Mouse (Mus musculus): Measurements from ENCODE around the gene Gm45062. TPM values are rescaled to one million over a fixed set of nuclear protein-coding genes. Genes with fewer than 3 reads are reported as not detected.

Gm45062 gene
- polyA plus RNA-seq, 1 experiment, result 0.58 TPM

DNA sequence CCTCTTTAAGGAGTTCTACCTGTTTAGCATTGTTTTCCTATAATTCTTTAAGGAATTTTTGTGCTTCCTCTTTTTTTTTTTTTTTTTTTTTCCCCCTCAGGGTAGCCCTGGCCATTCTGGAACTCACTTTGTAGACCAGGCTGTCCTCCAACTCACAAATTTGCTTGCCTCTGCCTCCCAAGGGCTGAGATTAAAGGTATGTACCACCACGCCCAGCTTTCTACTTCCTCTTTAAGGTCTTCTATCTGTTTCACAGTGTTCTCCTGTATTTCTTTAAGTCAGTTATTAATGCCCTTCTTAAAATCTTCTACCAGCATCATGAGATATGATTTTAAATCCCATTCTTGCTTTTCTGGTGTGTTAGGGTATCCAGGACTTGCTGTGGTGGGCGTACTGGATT, 130.1 kb downstream of the Gm45062 start:
- Histone ChIP-seq H3K4me1 (replicated peaks; ENCODE audit: control insufficient read depth, insufficient read depth, low read length) (peaks cover 10% of the 10 kb centered on the region), H3K36me3 (ENCODE audit: control insufficient read depth, insufficient read depth, low read length) (no peaks in the 10 kb centered on the region), H3K27me3 (ENCODE audit: control insufficient read depth, insufficient read depth, low read length) (no peaks in the 10 kb centered on the region), H3K27ac (ENCODE audit: control insufficient read depth, insufficient read depth, low read length) (no peak overlapping the region), H3K4me3 (ENCODE audit: control insufficient read depth, insufficient read depth, low read length) (no peak overlapping the region)
- DNase-seq, result no peak
- no peak for TF ChIP-seq CTCF (IDR thresholded peaks at IDR 0.05; ENCODE audit: borderline replicate concordance, control insufficient read depth, extremely low read depth, insufficient read depth, low read length, poor library complexity)
- no peak for TF ChIP-seq POLR2A (IDR thresholded peaks at IDR 0.05; ENCODE audit: control insufficient read depth, extremely low read depth, insufficient read depth, low read length, poor library complexity)
- 96% methylated on average over 2 of the region's 2 CpGs for WGBS

DNA sequence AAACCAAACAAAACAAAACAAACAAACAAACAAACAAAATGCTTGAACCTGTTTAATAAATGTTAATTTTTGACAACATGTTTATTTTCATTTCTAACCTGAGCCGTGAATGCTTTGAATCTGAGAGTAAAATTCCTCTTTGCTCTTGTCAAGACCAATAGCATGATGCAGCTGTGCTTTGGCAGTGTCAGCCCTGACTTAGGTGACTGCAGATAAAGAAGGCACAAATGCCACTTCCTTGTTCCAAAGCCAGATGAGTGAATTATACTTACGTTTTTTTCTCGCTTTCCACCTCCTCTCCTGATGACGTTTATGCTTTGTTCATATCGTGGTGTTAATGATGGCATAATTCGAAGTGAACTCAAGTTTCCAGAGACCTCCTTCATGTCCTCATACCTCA, 131.0 kb downstream of the Gm45062 start:
- Histone ChIP-seq H3K4me1 (replicated peaks; ENCODE audit: control insufficient read depth, insufficient read depth, low read length) (peaks cover 12% of the 10 kb centered on the region), H3K27me3 (ENCODE audit: control insufficient read depth, insufficient read depth, low read length) (no peaks in the 10 kb centered on the region), H3K4me3 (ENCODE audit: control insufficient read depth, insufficient read depth, low read length) (no peak overlapping the region), H3K27ac (ENCODE audit: control insufficient read depth, insufficient read depth, low read length) (no peak overlapping the region), H3K36me3 (ENCODE audit: control insufficient read depth, insufficient read depth, low read length) (no peaks in the 10 kb centered on the region)
- TF ChIP-seq POLR2A (IDR thresholded peaks at IDR 0.05; ENCODE audit: control insufficient read depth, extremely low read depth, insufficient read depth, low read length, poor library complexity) (no peak), CTCF (IDR thresholded peaks at IDR 0.05; ENCODE audit: borderline replicate concordance, control insufficient read depth, extremely low read depth, insufficient read depth, low read length, poor library complexity) (no peak)
- DNase-seq, result no peak
- WGBS, result 83% methylated on average over 6 of the region's 6 CpGs

DNA sequence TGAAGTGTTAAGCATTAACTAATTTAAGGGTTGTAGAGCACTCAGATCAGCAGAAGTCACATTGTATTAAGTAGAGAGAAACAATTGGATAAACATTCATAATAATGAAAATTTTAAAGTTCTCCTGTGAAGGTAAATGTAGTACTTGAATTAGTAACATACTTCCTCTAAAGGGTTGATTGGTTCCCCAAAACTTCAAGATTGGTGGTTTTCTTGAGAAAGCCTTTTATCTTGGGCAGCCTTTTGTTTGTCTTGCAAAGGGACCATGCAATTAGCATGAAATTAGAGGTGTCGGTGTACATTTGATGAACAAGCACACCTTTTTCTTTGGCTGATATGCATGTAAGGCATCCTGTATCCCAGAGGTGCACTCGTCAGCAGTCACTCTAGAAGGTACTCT, 131.7 kb downstream of the Gm45062 start:
- no peak for DNase-seq
- Histone ChIP-seq H3K27me3 (ENCODE audit: control insufficient read depth, insufficient read depth, low read length) (no peaks in the 10 kb centered on the region), H3K4me1 (replicated peaks; ENCODE audit: control insufficient read depth, insufficient read depth, low read length) (peaks cover 12% of the 10 kb centered on the region), H3K36me3 (ENCODE audit: control insufficient read depth, insufficient read depth, low read length) (no peaks in the 10 kb centered on the region), H3K4me3 (ENCODE audit: control insufficient read depth, insufficient read depth, low read length) (no peak overlapping the region), H3K27ac (ENCODE audit: control insufficient read depth, insufficient read depth, low read length) (no peak overlapping the region)
- no peak for TF ChIP-seq POLR2A (IDR thresholded peaks at IDR 0.05; ENCODE audit: control insufficient read depth, extremely low read depth, insufficient read depth, low read length, poor library complexity)
- no peak for TF ChIP-seq CTCF (IDR thresholded peaks at IDR 0.05; ENCODE audit: borderline replicate concordance, control insufficient read depth, extremely low read depth, insufficient read depth, low read length, poor library complexity)
- WGBS, result 95% methylated on average over 2 of the region's 2 CpGs

DNA sequence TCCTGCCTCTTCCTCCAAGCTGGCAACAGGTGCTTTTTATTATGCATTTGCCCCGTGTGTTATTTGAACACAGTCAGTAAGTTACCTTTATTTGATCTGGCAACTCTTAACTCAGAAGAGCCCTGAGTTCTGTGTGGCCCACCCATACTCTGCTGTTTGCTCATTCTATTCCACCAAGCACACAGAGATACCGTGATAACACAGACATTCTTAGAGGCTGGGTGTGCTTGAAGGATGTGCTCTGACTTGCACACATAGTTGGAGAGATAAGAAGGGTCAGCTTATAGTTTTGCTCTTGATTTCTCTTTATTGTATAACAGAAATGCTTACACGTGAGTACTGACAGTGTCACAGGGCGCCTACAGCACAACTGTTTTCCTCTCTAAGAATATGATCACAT, 133.8 kb downstream of the Gm45062 start:
- TF ChIP-seq CTCF (IDR thresholded peaks at IDR 0.05; ENCODE audit: borderline replicate concordance, control insufficient read depth, extremely low read depth, insufficient read depth, low read length, poor library complexity), result no peak
- TF ChIP-seq POLR2A (IDR thresholded peaks at IDR 0.05; ENCODE audit: control insufficient read depth, extremely low read depth, insufficient read depth, low read length, poor library complexity), result no peak
- 66% methylated on average over 4 of the region's 4 CpGs for WGBS
- H3K27ac ChIP-seq (ENCODE audit: control insufficient read depth, insufficient read depth, low read length), result no peak overlapping the region; the same call in 1 of the 2 replicates

DNA sequence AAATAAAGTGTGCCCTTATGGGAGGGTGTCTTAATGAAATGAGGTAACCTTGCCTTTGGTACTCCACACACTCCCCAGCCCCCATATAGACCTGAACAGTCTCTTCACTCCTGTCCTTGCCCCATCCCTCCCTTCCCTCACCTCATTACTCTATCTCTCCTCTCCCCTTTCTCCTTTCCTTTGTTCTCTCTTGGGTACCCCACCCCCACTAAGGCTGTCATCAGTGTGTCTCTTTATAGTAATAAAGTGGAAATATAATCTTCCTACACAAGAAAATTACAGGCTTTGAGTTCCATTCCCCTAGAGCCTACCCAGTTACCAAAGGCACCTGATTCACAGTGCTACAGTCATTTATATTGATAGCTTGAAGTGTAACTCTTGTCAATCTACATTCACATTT, 134.8 kb downstream of the Gm45062 start:
- Histone ChIP-seq H3K4me1 (replicated peaks; ENCODE audit: control insufficient read depth, insufficient read depth, low read length) (peaks cover 23% of the 10 kb centered on the region), H3K27me3 (ENCODE audit: control insufficient read depth, insufficient read depth, low read length) (no peaks in the 10 kb centered on the region)
- TF ChIP-seq POLR2A (IDR thresholded peaks at IDR 0.05; ENCODE audit: control insufficient read depth, extremely low read depth, insufficient read depth, low read length, poor library complexity) (no peak), CTCF (IDR thresholded peaks at IDR 0.05; ENCODE audit: borderline replicate concordance, control insufficient read depth, extremely low read depth, insufficient read depth, low read length, poor library complexity) (no peak)

More for the DNA sequence above, 133.8 kb downstream of the Gm45062 start:
- no peak overlapping the region for H3K4me3 ChIP-seq (ENCODE audit: control insufficient read depth, insufficient read depth, low read length)
- no peaks in the 10 kb centered on the region for H3K36me3 ChIP-seq (ENCODE audit: control insufficient read depth, insufficient read depth, low read length)
- H3K27me3 ChIP-seq (ENCODE audit: control insufficient read depth, insufficient read depth, low read length), result no peaks in the 10 kb centered on the region
- peaks cover 23% of the 10 kb centered on the region for H3K4me1 ChIP-seq (replicated peaks; ENCODE audit: control insufficient read depth, insufficient read depth, low read length)
- DNase-seq, result no peak

DNA sequence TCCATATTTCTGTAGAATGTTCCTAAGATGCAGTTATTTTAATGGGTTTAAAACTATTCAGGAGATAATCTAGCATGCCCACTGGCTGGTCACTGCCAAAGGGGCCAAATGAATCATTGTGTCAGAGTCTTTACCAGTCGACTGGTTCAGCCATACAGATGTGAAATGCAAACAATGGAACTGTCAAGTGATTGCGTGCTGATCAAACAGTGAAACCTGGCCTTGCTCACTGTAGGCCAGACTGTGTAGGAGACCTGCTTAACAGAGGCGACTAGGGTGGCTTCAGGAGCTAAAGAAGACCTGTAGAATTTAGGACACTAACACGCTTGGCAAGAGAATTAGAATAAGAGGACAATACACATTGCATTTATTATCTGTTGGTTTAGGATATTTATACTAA, 135.8 kb downstream of the Gm45062 start:
- no peaks in the 10 kb centered on the region for H3K36me3 ChIP-seq (ENCODE audit: control insufficient read depth, insufficient read depth, low read length)
- TF ChIP-seq CTCF (IDR thresholded peaks at IDR 0.05; ENCODE audit: borderline replicate concordance, control insufficient read depth, extremely low read depth, insufficient read depth, low read length, poor library complexity) (no peak), POLR2A (IDR thresholded peaks at IDR 0.05; ENCODE audit: control insufficient read depth, extremely low read depth, insufficient read depth, low read length, poor library complexity) (no peak)
- no peak overlapping the region for H3K27ac ChIP-seq (ENCODE audit: control insufficient read depth, insufficient read depth, low read length)
- no peaks in the 10 kb centered on the region for H3K27me3 ChIP-seq (ENCODE audit: control insufficient read depth, insufficient read depth, low read length)
- H3K4me1 ChIP-seq (replicated peaks; ENCODE audit: control insufficient read depth, insufficient read depth, low read length), result peaks cover 19% of the 10 kb centered on the region
- WGBS, result 95% methylated on average over 4 of the region's 4 CpGs
- no peak for DNase-seq
- H3K4me3 ChIP-seq (ENCODE audit: control insufficient read depth, insufficient read depth, low read length), result no peak overlapping the region

More for the DNA sequence above, 134.8 kb downstream of the Gm45062 start:
- Histone ChIP-seq H3K27ac (ENCODE audit: control insufficient read depth, insufficient read depth, low read length) (no peak overlapping the region), H3K36me3 (ENCODE audit: control insufficient read depth, insufficient read depth, low read length) (no peaks in the 10 kb centered on the region), H3K4me3 (ENCODE audit: control insufficient read depth, insufficient read depth, low read length) (no peak overlapping the region)
- no peak for DNase-seq

DNA sequence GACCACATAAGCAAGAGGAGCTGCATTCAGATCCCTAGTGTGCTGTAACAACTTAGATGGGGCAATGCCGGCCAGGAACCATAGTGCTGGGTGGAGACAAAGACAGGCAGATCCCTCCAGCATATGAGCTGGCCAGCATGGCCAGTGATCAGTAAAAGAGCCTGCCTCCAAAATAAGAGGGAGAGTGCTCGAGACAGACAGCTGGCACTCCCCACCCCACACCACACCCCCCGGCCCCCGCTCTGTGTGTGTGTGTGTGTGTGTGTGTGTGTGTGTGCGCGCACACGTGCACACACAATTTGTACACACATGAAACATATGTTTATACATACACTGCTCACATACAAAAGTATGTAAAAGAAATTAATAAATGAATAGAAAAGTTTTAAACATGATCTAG, 138.0 kb downstream of the Gm45062 start:
- H3K27me3 ChIP-seq (ENCODE audit: control insufficient read depth, insufficient read depth, low read length), result no peaks in the 10 kb centered on the region
- 96% methylated on average over 7 of the region's 7 CpGs for WGBS
- H3K27ac ChIP-seq (ENCODE audit: control insufficient read depth, insufficient read depth, low read length), result no peak overlapping the region; the same call in 1 of the 2 replicates
- H3K4me3 ChIP-seq (ENCODE audit: control insufficient read depth, insufficient read depth, low read length), result no peak overlapping the region
- no peak for TF ChIP-seq CTCF (IDR thresholded peaks at IDR 0.05; ENCODE audit: borderline replicate concordance, control insufficient read depth, extremely low read depth, insufficient read depth, low read length, poor library complexity)
- TF ChIP-seq POLR2A (IDR thresholded peaks at IDR 0.05; ENCODE audit: control insufficient read depth, extremely low read depth, insufficient read depth, low read length, poor library complexity), result no peak
- no peak for DNase-seq
- peaks cover 19% of the 10 kb centered on the region for H3K4me1 ChIP-seq (replicated peaks; ENCODE audit: control insufficient read depth, insufficient read depth, low read length)
- H3K36me3 ChIP-seq (ENCODE audit: control insufficient read depth, insufficient read depth, low read length), result no peaks in the 10 kb centered on the region

All from thymus, adult 2 months (tissue).